Mouse (Mus musculus) adrenal gland (tissue): ENCODE results near the gene Trpm1.

Experiments
- intact Hi-C: fragments of 180-260 bp; cut with DNase I; formaldehyde crosslinking; loops from one replicate; pipeline ENCODE4 v1.15.1; 2025

Gene Trpm1

DNA sequence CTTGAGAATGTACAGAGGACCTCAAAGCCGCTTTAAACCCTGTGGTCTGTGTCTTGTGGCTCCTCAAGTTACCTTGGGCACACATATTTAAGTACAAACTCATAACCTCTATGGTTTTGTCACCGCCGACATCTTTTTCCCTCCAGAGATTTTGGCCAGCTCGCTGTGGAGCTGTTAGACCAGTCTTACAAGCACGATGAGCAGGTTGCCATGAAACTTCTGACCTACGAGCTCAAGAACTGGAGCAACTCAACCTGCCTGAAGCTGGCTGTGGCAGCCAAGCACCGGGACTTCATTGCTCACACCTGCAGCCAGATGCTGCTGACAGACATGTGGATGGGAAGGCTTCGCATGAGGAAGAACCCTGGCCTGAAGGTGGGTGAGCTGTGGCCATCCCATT, 76.3 kb downstream of the Trpm1 start:
- intact Hi-C loops, result no loop called here

- intact Hi-C loops, result no loop called here
Observed at GRCm38 (mm10) chr7:64231001-64231400, 77.4 kb downstream of the Trpm1 start.

DNA sequence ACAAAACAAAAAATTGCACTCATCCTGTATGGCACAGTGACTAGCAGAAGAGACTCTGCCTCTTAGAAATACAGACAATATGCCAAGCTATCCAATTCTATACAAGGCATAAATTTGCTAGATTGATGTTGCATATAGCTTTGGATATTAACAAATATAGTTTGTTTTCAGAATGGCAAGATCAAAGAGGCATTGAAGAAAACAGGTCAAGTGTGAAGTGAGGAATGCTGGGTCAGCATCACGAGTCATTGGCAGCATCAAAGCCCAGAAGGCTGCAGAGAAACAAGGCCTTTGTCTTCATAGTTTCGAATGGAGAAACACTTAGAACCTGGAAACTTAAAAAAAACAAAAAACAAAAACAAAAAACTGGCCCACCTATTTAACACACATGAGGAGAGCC, 78.4 kb downstream of the Trpm1 start:
- intact Hi-C loops, result no loop called here

DNA sequence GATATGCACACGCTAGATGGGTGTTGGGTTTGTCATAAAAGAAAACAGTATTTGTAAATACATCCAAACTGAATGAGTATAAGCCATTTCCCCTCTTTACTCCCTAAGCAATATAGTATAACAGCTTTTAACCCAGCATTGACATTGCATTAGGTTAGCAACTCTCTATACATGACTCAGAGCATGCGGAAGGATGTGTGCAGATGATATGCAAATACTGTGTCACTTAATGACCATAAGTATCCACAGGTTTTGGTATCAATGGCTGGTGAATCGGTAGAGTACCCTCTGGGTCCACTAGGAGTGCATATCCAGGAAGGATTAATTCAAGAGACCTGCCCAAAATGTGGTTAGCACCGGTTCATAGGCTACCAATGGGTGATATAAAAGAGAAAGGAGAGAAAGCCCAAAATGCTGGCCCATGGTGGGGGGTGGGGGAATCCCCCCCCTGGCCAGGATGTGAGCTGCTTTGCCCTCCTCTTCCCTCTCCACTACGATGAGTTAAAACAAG, 80.7 kb downstream of the Trpm1 start:
- intact Hi-C loops, result no loop called here

DNA sequence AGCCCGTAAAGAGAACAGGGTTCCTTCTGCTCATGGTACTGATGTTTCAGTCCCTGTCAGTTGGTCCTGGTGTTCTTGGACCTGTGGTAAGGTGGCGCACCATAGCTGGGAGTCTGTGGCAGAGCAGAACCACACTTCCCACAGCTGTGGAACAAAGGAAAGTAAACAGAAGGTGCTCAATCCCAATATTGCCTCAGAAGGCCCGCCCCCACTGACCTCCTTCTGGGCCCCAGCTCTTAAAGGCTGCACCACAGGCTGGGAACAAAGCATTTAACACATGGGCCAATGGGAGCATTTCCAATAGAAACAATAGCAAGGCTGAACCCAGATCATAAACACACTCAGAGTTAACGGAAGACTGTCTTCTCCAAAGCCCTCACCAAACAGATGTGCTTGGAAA, 82.9 kb downstream of the Trpm1 start:
- intact Hi-C loops, result no loop called here

- intact Hi-C loops, result no loop called here
Observed at GRCm38 (mm10) chr7:64237747-64238146, 84.1 kb downstream of the Trpm1 start.

- intact Hi-C loops, result no loop called here
Observed at GRCm38 (mm10) chr7:64238410-64239086, 84.9 kb downstream of the Trpm1 start.

- intact Hi-C loops, result no loop called here
Observed at GRCm38 (mm10) chr7:64239138-64239805, 85.6 kb downstream of the Trpm1 start.

DNA sequence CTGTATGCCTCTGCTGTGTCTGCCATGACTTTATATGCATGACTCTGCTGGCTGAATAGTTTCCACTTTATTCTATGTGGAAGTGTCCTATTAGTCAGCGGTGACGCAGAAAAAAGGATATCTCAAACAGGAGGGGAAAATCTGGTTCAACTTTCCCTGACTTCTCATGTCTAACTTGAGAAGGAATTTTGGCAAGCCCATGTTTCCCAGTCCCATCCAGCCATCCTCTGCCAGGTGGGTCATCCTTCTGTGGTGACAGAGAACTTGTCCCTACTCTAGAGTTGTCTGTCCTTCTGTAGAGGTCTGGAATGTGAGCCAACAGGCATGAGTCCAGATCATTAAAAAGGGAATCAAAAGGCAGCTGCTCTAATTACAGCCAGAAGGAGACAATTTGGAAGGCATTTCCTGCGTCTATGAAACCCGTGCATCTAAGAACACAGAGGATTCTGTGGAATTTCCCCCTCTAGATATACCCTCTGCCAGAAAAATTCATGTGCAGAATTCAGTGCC, 86.2 kb downstream of the Trpm1 start:
- intact Hi-C loops, result no loop called here

DNA sequence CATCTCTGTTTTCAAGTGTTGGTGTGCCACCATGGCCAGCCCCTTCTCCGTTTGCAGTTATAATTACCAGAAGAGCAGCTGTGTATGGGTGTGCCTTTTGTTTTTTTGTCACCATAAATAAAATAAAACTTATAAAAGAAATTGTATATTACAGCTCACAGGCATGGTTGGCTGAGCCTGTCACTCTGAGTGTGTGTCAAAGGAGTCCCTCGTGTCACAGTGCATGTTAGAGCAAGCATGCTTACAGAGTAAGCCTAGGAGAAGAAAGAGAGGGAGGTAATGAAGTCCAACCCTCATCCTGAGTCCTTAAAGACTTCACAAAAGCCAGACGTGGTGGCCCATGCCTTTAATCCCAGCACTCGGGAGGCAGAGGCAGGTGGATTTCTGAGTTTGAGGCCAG, 88.8 kb downstream of the Trpm1 start:
- intact Hi-C loops, result no loop called here

DNA sequence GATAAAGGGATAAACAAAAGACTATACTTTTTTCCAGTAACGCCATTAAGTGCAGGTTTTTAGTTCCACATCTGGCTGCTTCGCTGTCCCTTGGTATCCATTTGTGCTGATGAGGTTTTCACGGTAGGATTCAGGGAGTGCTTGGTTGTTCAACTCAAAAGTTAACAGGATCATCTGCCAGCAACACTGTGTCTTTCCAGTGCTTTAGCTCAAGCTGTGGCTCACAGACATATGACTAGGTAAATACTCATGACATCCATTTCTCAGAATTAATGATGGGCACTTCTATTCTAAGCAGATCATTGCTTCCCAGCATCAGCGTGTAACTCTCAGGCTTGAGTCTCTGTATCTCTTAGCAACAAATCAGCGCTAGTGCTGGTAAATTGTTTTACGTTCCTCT, 90.7 kb downstream of the Trpm1 start:
- intact Hi-C loops, result no loop called here

- intact Hi-C loops, result no loop called here
Observed at GRCm38 (mm10) chr7:64246713-64247112, 93.1 kb downstream of the Trpm1 start.

DNA sequence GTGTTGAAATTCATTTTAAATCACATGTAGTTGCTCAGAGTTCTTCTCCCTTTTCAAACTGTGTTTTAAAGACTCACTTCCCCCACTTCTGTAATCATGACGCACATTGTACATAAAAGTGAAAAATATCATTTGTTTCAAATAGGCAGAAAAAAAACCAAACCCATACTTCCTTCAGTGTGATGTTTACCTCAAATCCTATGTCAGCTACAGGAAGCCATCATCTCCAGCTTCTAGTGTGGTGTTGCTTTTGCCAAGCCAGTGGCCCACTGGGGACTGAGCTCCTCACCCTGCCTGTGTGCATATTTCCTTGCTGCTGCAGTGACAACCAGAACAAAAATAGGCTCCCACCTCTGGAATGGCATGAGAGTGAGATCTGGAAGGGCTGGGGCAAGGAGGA, 94.7 kb downstream of the Trpm1 start:
- intact Hi-C loops, result no loop called here

GRCm38 (mm10) chr7:64249715-64250114, 96.1 kb downstream of the Trpm1 start:
- intact Hi-C loops, result no loop called here

- intact Hi-C loops, result no loop called here
Observed at GRCm38 (mm10) chr7:64250417-64250816, 96.8 kb downstream of the Trpm1 start.

- intact Hi-C loops, result no loop called here
Observed at GRCm38 (mm10) chr7:64253736-64254135, 100.1 kb downstream of the Trpm1 start.

- intact Hi-C loops, result no loop called here
Observed at GRCm38 (mm10) chr7:64265502-64266279, 112.1 kb downstream of the Trpm1 start.

GRCm38 (mm10) chr7:64266587-64266986, 113.0 kb downstream of the Trpm1 start:
- intact Hi-C loops, result no loop called here

DNA sequence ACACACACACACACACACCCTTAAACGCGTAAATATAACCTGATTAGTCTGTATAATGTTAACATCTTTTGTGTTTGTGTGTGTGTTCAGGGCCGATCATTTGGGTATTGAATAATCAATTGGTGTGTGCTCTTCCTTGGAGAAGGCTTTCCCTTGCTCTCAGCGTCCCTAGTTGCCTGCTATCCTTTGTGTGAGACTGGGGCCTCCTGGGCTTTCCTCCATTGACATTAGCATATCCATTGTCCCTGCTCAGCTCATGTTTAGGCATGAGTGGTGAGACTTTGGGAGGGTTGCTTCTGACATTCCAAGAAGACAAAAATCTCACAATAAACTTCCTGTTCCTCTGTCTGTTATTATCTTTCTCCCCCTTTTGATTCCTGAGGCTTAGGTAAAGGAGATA, 118.3 kb downstream of the Trpm1 start:
- intact Hi-C loops, result no loop called here

- intact Hi-C loops, result no loop called here
Observed at GRCm38 (mm10) chr7:64275518-64275917, 121.9 kb downstream of the Trpm1 start.

- intact Hi-C loops, result no loop called here
Observed at GRCm38 (mm10) chr7:64276921-64277320, 123.3 kb downstream of the Trpm1 start.

- intact Hi-C loops, result no loop called here
Observed at GRCm38 (mm10) chr7:64278526-64278925, 124.9 kb downstream of the Trpm1 start.
